Comparison of ENCODE assay signal across 10 mouse cellular contexts in the genomic region with DNA sequence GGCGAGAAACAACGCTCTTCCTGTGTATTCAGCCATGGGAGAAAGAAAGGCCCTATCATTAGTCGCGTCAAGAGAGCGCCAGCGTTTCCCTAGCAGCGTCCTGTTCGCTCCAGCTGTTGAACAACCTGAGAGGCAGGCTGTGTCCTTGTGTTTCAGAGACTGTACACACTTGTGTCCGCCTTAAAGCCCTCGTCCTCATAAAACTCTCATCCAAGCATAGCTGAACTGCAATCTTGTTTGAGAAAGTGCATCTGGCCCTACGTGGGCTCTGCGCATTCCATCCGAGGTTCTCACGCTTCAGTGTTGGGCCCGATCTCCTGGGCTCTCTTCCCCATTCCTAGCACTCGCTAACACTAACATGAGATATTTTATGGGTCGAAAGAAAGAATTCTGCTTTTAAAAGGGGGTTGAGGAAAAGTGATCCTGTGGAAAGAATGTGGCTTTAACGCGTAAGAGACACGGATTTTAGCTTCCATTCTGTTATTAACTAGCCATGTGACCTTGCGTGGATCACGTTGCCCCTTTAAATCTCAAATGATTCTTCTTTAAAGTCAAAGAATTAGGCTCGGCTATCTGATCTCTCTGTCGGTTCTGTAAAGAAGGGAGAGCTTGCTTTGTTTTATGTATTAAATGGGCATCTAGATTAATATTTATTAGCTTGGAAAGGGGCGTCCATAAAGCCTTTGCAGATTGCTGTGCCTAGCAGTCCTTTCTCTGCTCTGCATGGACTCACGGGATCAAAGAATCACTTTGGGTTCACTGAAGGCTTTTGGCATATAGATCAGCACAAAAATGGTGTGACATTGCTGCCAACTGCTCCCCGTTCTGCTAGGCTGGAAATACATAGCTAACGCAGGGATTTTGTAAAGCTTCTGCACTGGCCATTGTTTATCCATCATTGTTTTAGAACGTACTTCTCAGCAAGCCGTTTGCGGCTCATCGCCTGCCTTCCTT.
A peak's percentile ranks its signal among the peaks of the same experiment; 100 is the strongest.
DNase-seq lines count a peak whose midpoint lies in the region; ATAC-seq and TF ChIP-seq lines count a peak whose summit lies in the region.
"Had no signal": no experiment of that assay in that cellular context is flagged by ENCODE, and none has a peak within 500 bp of the region (broad histone marks: within the 10 kb centered on the region; RNA-seq: fewer than 3 reads in every experiment).

No protein-coding gene starts in this region.

- H3K9me3 ChIP-seq in forebrain, embryonic 16.5 days (ENCODE audit: control insufficient read depth, low read length) = no peaks in the 10 kb centered on the region

- no peak overlapping the region for H3K4me3 ChIP-seq in heart, adult 2 months
- H3K4me3 ChIP-seq in forebrain, embryonic 16.5 days (replicated peaks; ENCODE audit: low read length) = no peak overlapping the region

- no peak for TF ChIP-seq CTCF in heart, adult 2 months (IDR thresholded peaks at IDR 0.05)

- H3K36me3 ChIP-seq in heart, adult 2 months (ENCODE audit: control insufficient read depth, insufficient read depth, low read length) = no peaks in the 10 kb centered on the region
- H3K36me3 ChIP-seq in forebrain, embryonic 16.5 days (ENCODE audit: control insufficient read depth, insufficient read depth) = no peaks in the 10 kb centered on the region

- no peak overlapping the region for H3K9ac ChIP-seq in heart, adult 2 months (ENCODE audit: low read depth, low read length)
- no peak overlapping the region; the same call in 1 of the 2 replicates for H3K9ac ChIP-seq in forebrain, embryonic 16.5 days (replicated peaks; ENCODE audit: low read depth, low read length)

- TF ChIP-seq POLR2A in heart, adult 2 months (IDR thresholded peaks at IDR 0.05; ENCODE audit: insufficient read depth, low read depth, low read length) = no peak

- no peak overlapping the region for H3K27ac ChIP-seq in heart, adult 2 months
- no peak overlapping the region for H3K27ac ChIP-seq in forebrain, embryonic 16.5 days (ENCODE audit: low read length)

- DNase-seq in heart, postnatal 10 days = peak; percentile 1 to 8
- no peak for DNase-seq in heart, adult 2 months
- DNase-seq in brain, adult 2 months (ENCODE audit: low read depth, low spot score) = peak; percentile 13
- peak; percentile 64 for DNase-seq in mesoderm, embryonic 11.5 days (ENCODE audit: low read depth, low spot score)
- DNase-seq in spleen, postnatal 10 days (ENCODE audit: low spot score in 2 of 2) = no peak
- no peak for DNase-seq in Muller cell, postnatal 12 days (ENCODE audit: inconsistent ontology term)
- DNase-seq in natural killer cell, adult 2 months (ENCODE audit: low spot score in 2 of 2) = no peak
- DNase-seq: cerebellum, adult 8-10 months; gastrocnemius, postnatal 36 days had no signal

- intact Hi-C loops in heart, postnatal 10 days (cut with DNase I) = no loop called here
- intact Hi-C loops in heart, adult 2 months (cut with DNase I) = no loop called here

- no peaks in the 10 kb centered on the region for H3K27me3 ChIP-seq in heart, adult 2 months (ENCODE audit: control insufficient read depth, insufficient read depth, low read length)
- no peaks in the 10 kb centered on the region for H3K27me3 ChIP-seq in forebrain, embryonic 16.5 days (replicated peaks; ENCODE audit: control insufficient read depth, insufficient read depth, low read length)

- no peak for TF ChIP-seq EP300 in heart, adult 2 months (IDR thresholded peaks at IDR 0.05; ENCODE audit: insufficient read depth, low read depth, low read length)

- no peaks in the 10 kb centered on the region for H3K4me1 ChIP-seq in heart, adult 2 months (ENCODE audit: control insufficient read depth, insufficient read depth, low read length)
- peaks cover 13% of the 10 kb centered on the region for H3K4me1 ChIP-seq in forebrain, embryonic 16.5 days (replicated peaks; ENCODE audit: control insufficient read depth, insufficient read depth, low read length)

- ATAC-seq in forebrain, embryonic 16.5 days = no peak

- H3K4me2 ChIP-seq in forebrain, embryonic 16.5 days (ENCODE audit: low read length) = peak overlapping the region; percentile 31

- WGBS in heart, adult 2 months = 77% methylated on average over 32 of the region's 32 CpGs
- 47% methylated on average over 32 of the region's 32 CpGs for WGBS in forebrain, embryonic 16.5 days

- H3K79me2 ChIP-seq in heart, adult 2 months (replicated peaks; ENCODE audit: control insufficient read depth, insufficient read depth, low read length) = no peaks in the 10 kb centered on the region

Comparison
In these comparisons a context has a peak if more than half of its experiments do, and no peak if none do; other contexts are left out.
1. DNase-seq: peak in heart, postnatal 10 days (2 of 2), brain, adult 2 months (single experiment) and mesoderm, embryonic 11.5 days (single experiment); none in heart, adult 2 months (0 of 2), spleen, postnatal 10 days (0 of 2), Muller cell, postnatal 12 days (single experiment) and natural killer cell, adult 2 months (0 of 2).